Mouse (Mus musculus) left cerebral cortex, postnatal 36 days (tissue): ENCODE data around the gene Atp8b5. TPM values are rescaled to one million over a fixed set of nuclear protein-coding genes. Genes with fewer than 3 reads are reported as not detected.
A peak's percentile ranks its signal among the peaks of the same experiment; 100 is the strongest.

Experiments
- DNase-seq, 2 experiments: peaks; one replicate each; pipeline ENCODE4 v3.0.0; 2021 to 2022; ENCODE audit warnings: low spot score in 2 of 2, mixed read lengths in 1 of 2
- intact Hi-C: fragments of 180-260 bp; cut with DNase I; formaldehyde crosslinking; loops from one replicate; pipeline ENCODE4 v1.15.1; 2025
- total RNA-seq, 2 experiments: library from RNA; stranded (reverse); gene quantifications; 2 replicates each; pipeline ENCODE4 v1.2.3; 2021

The Atp8b5 gene
- total RNA-seq, 2 experiments from 2014 or later: 0.20 TPM; not detected in 1

- intact Hi-C loops: no loop called here
- DNase-seq: no peak
Observed at GRCm38 (mm10) chr4:43379601-43380000, 112.6 kb downstream of the Atp8b5 start.

DNA sequence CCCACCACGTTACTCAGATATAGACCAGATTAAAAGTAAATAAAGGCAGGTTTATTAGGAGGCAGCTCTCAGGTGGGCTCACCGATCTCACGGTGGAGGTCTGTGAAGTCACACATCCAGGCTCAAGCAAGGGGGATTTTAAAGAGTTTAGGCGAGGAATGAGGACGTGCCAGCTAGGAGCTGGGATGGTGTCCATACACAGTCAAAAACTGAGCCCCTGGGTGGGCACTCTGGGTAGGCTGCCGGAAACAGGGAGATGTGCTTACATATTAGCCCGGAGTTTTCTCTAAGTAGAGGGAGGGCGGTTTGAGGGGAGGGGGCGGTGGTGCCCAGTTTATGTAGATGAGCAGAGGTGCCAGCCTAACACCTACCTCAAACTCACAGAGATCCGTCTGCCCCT is 114.0 kb downstream of the Atp8b5 start:
- DNase-seq: peak in 1 of 2 experiments; percentile 25
- intact Hi-C loops: loop anchor here (2.0 to 5.0 kb wide), 2 partner anchors 114 to 339 kb away; partner anchors contain the start of gene Atp8b5

DNA sequence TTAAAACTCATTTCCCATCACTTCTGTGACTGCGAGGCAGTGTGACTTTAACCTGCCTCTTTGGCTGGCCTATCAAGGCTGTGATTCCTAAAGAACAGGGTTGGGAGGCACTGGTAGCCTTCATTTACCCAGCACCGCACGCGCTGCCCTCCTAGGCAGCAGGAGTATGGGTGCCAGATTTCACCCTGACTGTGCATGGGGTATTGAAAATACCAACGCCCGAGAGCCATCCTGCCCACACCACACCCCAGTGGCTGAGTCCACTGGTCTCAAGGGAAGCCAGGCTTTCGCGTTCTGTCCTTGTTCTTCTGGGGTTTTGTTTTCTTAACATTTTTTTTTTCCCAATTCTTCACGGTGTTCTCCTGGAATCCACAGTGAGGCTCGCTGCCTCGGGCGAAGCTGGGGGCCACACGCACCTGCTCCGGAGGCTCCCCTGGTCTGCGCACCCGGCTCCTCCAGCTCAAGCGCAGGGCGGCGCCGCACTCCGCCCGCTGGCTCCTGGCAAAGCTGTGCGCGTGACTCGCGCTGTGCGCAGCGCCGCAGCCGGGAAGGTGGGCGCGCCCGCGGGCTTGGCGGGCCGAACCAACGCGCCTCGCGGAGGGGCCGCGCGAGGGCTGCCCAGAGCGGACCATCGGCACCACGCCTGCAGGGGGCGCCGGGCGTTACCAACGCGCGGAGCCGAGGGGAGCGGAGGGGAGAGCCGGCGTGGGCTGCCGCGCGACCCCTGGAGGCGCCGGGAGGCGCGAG is 114.6 kb downstream of the Atp8b5 start, which contains the start of gene Rusc2:
Gene Rusc2 (plus strand): TSS at position 572 of the 747 bp plus-strand sequence.
- DNase-seq: peak; percentile 95 to 98
- intact Hi-C loops: loop anchor here (1.0 to 5.0 kb wide), 3 partner anchors 38 to 339 kb away; partner anchors contain the start of gene Atp8b5

GRCm38 (mm10) chr4:43382155-43383020 is 115.4 kb downstream of the Atp8b5 start:
- no peak for DNase-seq
- intact Hi-C loops: loop anchor here (1.0 to 5.0 kb wide), 2 partner anchors 37 to 340 kb away; no protein-coding TSS in a partner anchor

- intact Hi-C loops: loop anchor here (5.0 kb wide), 1 partner anchor 341 kb away; no protein-coding TSS in a partner anchor
- peak in 1 of 2 experiments; percentile 17 for DNase-seq
Observed at GRCm38 (mm10) chr4:43383246-43384082, 116.5 kb downstream of the Atp8b5 start.

GRCm38 (mm10) chr4:43384083-43384460 is 117.1 kb downstream of the Atp8b5 start:
- intact Hi-C loops: loop anchor here (5.0 kb wide), 1 partner anchor 342 kb away; no protein-coding TSS in a partner anchor
- no peak for DNase-seq

DNA sequence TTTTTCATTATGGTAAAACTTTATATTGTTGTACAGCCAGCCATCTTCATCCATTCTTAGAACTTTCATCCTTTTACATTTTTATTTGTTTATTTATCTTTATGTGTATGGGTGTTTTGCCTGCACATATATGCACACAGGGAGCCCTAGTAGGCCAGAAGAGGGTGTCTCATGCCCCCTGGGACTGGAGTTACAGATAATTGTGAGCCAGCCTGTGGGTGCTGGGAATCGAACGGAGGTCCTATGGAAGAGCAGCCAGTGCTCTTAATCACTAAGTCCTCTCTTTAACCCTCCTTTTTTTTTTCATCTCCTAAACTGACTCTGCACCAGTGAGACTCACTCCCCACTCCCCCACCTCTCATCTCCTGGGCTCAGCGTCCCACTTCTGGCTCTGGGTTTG is 117.6 kb downstream of the Atp8b5 start:
- intact Hi-C loops: loop anchor here (5.0 kb wide), 1 partner anchor 342 kb away; no protein-coding TSS in a partner anchor
- DNase-seq: no peak

DNA sequence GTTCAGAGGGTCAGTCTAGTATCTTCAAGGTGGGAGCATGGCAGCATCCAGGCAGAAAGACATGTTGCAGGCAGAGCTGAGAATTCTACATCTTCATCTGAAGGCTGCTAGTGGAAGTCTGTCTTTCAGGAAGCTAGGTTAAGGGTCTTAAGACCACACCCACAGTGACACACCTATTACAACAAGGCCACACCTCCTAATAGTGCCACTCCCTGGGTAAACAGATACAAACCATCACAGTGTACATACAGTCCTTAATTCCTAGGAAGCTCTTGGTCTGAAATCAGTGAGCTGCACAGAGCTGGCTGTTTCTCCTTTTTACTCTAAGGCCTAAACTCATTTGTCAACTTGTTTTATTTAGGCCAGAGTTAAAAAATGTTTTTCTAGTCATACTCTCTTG is 120.0 kb downstream of the Atp8b5 start:
- intact Hi-C loops: no loop called here
- no peak for DNase-seq

DNA sequence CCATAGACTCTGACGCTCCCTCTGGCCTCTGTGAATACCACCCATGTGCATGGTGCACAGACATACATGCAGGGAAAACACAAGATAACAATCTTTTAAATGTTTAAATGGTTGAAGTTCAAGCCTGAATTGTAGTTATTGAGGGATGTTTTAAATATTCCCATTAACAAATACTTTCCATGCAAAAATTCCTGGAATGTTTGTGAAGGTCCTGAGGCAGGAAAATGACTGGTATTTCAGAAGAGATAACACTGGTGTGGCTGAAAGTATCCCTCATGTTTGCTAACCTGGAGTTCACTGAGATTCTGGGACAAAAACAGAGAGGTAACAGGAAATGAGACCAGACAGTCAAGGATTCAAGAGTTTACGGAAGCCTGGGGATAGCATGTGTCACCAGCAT is 122.4 kb downstream of the Atp8b5 start:
- DNase-seq: no peak
- intact Hi-C loops: no loop called here

- intact Hi-C loops: no loop called here
- DNase-seq: no peak
Observed at GRCm38 (mm10) chr4:43389845-43390440, 123.0 kb downstream of the Atp8b5 start.

GRCm38 (mm10) chr4:43391521-43392050 is 124.6 kb downstream of the Atp8b5 start:
- intact Hi-C loops: no loop called here

GRCm38 (mm10) chr4:43394345-43394891 is 127.5 kb downstream of the Atp8b5 start:
- DNase-seq: no peak
- intact Hi-C loops: no loop called here

More at GRCm38 (mm10) chr4:43391521-43392050, 124.6 kb downstream of the Atp8b5 start:
- DNase-seq: no peak

- intact Hi-C loops: no loop called here
- no peak for DNase-seq
Observed at GRCm38 (mm10) chr4:43395147-43395546, 128.2 kb downstream of the Atp8b5 start.

DNA sequence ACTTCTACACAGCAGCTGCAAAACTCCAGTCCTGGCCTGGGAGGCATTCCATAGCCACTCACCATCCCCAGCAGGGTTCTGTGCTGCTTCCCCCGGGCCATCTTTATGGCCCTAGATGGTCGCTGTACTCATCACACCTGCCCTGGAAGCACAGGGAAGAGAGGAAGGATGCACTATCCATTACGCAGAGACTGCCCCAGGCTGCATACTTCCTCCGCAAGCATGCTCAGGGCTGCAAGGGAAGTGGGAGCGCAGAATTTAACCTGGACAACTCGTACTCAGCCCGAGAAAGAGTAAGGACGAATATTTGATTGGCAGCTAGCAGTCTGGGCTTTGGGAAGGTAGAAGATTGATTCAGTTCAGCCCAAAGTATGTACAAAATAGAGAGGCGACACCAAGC is 128.9 kb downstream of the Atp8b5 start:
- no peak for DNase-seq
- intact Hi-C loops: no loop called here

DNA sequence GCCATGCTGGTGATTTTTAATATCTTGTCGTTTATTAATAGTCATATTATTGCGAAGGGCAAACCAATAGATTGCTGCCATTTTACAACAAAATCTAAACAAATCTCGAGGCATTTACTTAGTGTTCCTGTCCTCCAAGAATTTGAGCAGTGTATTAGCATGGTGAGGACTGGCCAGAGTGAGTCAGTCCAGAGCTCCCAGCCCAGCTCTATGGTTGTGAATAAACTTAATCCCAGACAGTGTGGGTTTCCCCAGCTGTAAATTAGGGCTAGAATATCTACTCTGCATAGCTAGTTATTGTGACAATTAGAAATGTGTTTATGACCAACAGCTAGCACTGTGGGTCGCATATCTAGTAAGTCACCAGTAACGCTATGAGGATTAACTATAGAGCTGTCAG is 129.4 kb downstream of the Atp8b5 start:
- intact Hi-C loops: no loop called here
- DNase-seq: no peak

DNA sequence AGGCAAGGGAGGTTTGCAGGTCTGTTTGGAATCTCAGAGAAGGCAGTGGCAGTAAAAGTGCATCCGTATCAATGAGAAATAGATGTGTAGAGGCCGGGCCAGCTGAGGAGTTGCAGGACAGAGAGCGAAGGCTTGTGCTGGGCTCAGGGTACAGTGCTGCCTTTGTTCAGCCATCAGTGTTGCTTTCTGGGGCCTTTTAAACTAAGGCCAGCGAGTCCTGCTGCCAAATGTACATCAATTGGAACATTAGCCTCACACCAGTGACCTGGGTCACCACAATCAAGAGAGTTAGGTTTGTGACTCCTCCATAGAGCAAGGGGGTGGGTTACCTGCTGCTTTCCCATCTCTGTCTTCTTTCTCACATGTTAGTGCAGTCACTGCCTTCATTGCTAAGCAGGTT is 131.1 kb downstream of the Atp8b5 start:
- no peak for DNase-seq
- intact Hi-C loops: no loop called here

DNA sequence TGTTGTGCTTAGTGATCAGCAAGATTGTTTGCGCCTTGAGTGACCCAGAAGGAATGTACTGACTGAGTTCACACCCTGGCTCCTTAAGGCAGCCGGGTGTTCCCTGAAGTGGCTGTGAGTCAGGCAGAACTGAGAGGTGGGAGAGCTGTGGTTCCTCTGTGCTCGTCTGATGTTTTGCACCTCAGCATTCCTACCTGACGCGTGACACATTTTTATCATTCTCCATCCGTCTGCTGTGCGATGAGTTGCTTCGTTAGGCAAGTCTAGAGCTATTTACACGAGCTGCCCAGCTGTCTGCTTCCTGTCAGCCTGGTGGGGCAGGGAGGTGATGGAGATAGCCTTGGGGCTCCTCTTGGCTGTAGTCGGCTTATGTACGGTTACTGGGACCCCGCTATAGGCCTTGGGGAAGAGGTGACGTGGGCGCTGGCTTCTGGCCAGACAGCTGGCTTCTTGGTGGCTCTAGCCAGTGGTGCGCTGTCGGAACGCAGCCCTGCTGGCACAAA is 131.9 kb downstream of the Atp8b5 start:
- intact Hi-C loops: no loop called here
- no peak for DNase-seq

GRCm38 (mm10) chr4:43399391-43400131 is 132.6 kb downstream of the Atp8b5 start:
- intact Hi-C loops: no loop called here
- DNase-seq: no peak
